12 mouse cellular contexts compared by ENCODE assay signal in the genomic region with DNA sequence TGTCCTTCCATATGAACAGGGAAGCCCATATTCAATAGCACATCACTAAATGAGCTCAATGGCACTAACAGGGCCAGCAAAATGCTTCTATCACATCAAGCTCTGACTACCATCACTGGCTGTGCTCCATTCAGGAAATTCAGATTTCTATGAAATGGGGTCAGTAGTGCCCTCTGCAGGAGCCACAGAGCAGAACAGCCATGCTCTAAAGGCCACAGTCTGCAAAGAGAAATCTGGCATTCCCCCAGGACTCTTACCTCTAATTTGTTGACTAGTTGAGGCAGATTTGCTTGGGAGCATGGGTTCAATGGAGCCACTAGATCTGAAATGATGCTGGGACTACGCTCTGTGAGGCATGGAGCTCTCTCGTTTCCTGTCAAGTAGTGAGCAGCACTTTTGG.
DNase-seq lines count a peak whose midpoint lies in the region; ATAC-seq and TF ChIP-seq lines count a peak whose summit lies in the region.
"Had no signal": no experiment of that assay in that cellular context is flagged by ENCODE, and none has a peak within 500 bp of the region (broad histone marks: within the 10 kb centered on the region; RNA-seq: fewer than 3 reads in every experiment).

No protein-coding gene starts in this region.

- DNase-seq in cerebellum, adult 2 months = no peak
- DNase-seq in cerebellum, adult 9-10 months = no peak
- peak; percentile 2 to 12 for DNase-seq in kidney, adult 8-10 months
- DNase-seq in thymus, adult 2 months = peak; percentile 5
- no peak for DNase-seq in thymus, postnatal 10 days (ENCODE audit: low spot score in 2 of 2)
- peak; percentile 16 for DNase-seq in stomach, postnatal 0 days (ENCODE audit: low spot score)
- DNase-seq in layer of hippocampus, postnatal 25 days (ENCODE audit: extremely low spot score in 1 of 2, low spot score in 1 of 2) = no peak
- DNase-seq: cerebellum, adult 11-12 months; heart, postnatal 4 days had no signal

- no peak overlapping the region for H3K4me2 ChIP-seq in kidney, embryonic 15.5 days
- H3K4me2 ChIP-seq in stomach, postnatal 0 days (replicated peaks; ENCODE audit: low read depth) = no peak overlapping the region

- no peaks in the 10 kb centered on the region for H3K27me3 ChIP-seq in cerebellum, adult 2 months (ENCODE audit: control insufficient read depth, insufficient read depth, low read length)
- H3K27me3 ChIP-seq in kidney, embryonic 15.5 days = no peaks in the 10 kb centered on the region
- no peaks in the 10 kb centered on the region for H3K27me3 ChIP-seq in thymus, adult 2 months (ENCODE audit: control insufficient read depth, insufficient read depth, low read length)
- no peaks in the 10 kb centered on the region for H3K27me3 ChIP-seq in stomach, postnatal 0 days (ENCODE audit: control insufficient read depth, insufficient read depth, low read length)

- no peak for TF ChIP-seq POLR2A in cerebellum, adult 2 months (IDR thresholded peaks at IDR 0.05; ENCODE audit: borderline replicate concordance, insufficient read depth, low read length)
- no peak for TF ChIP-seq POLR2A in thymus, adult 2 months (IDR thresholded peaks at IDR 0.05; ENCODE audit: control insufficient read depth, extremely low read depth, insufficient read depth, low read length, poor library complexity)

- 96% methylated on average over 2 of the region's 2 CpGs for WGBS in cerebellum, adult 2 months
- whole genome bisulfite sequencing in kidney, embryonic 15.5 days = 72% methylated on average over 2 of the region's 2 CpGs
- WGBS in thymus, adult 2 months = 76% methylated on average over 2 of the region's 2 CpGs
- WGBS in stomach, postnatal 0 days = 83% methylated on average over 2 of the region's 2 CpGs

- H3K9me3 ChIP-seq in kidney, embryonic 15.5 days (replicated peaks) = no peaks in the 10 kb centered on the region
- H3K9me3 ChIP-seq in stomach, postnatal 0 days (ENCODE audit: control insufficient read depth, low read length) = no peaks in the 10 kb centered on the region

- no peak overlapping the region for H3K9ac ChIP-seq in kidney, embryonic 15.5 days
- H3K9ac ChIP-seq in stomach, postnatal 0 days (ENCODE audit: low read length) = no peak overlapping the region

- no peaks in the 10 kb centered on the region for H3K36me3 ChIP-seq in kidney, embryonic 15.5 days
- H3K36me3 ChIP-seq in thymus, adult 2 months (ENCODE audit: control insufficient read depth, insufficient read depth, low read length) = no peaks in the 10 kb centered on the region
- H3K36me3 ChIP-seq in stomach, postnatal 0 days (ENCODE audit: control insufficient read depth, insufficient read depth, low read length) = no peaks in the 10 kb centered on the region

- peaks cover 7% of the 10 kb centered on the region for H3K4me1 ChIP-seq in cerebellum, adult 2 months (ENCODE audit: control insufficient read depth, insufficient read depth, low read length)
- no peaks in the 10 kb centered on the region for H3K4me1 ChIP-seq in kidney, embryonic 15.5 days
- H3K4me1 ChIP-seq in thymus, adult 2 months (replicated peaks; ENCODE audit: control insufficient read depth, insufficient read depth, low read length) = no peaks in the 10 kb centered on the region
- no peaks in the 10 kb centered on the region for H3K4me1 ChIP-seq in stomach, postnatal 0 days (replicated peaks; ENCODE audit: control insufficient read depth, insufficient read depth)

- TF ChIP-seq CTCF in cerebellum, adult 2 months (IDR thresholded peaks at IDR 0.05; ENCODE audit: borderline replicate concordance, insufficient read depth, low read depth, low read length) = peak; percentile 19; the same call in 1 of the 2 replicates
- no peak for TF ChIP-seq CTCF in thymus, adult 2 months (IDR thresholded peaks at IDR 0.05; ENCODE audit: borderline replicate concordance, control insufficient read depth, extremely low read depth, insufficient read depth, low read length, poor library complexity)
- TF ChIP-seq CTCF in stomach, postnatal 0 days (IDR thresholded peaks at IDR 0.05; ENCODE audit: low read depth) = peak; percentile 56

- H3K4me3 ChIP-seq in cerebellum, adult 2 months (replicated peaks; ENCODE audit: insufficient read depth, low read depth, low read length) = no peak overlapping the region
- no peak overlapping the region for H3K4me3 ChIP-seq in kidney, embryonic 15.5 days (replicated peaks)
- H3K4me3 ChIP-seq in thymus, adult 2 months (ENCODE audit: control insufficient read depth, insufficient read depth, low read length) = no peak overlapping the region
- no peak overlapping the region for H3K4me3 ChIP-seq in stomach, postnatal 0 days (ENCODE audit: low read depth, low read length)

- TF ChIP-seq EP300 in stomach, postnatal 0 days (optimal IDR thresholded peaks at IDR 0.05) = no peak

- no peak for ATAC-seq in kidney, embryonic 15.5 days (replicated peaks; ENCODE audit: low FRiP score)
- ATAC-seq in stomach, postnatal 0 days (ENCODE audit: low FRiP score, low TSS enrichment) = no peak
- ATAC-seq: activated CD4-positive, CD25-positive, alpha-beta regulatory T cell, adult 4 months had no signal

- no peak overlapping the region for H3K27ac ChIP-seq in cerebellum, adult 2 months (ENCODE audit: insufficient read depth, low read length)
- no peak overlapping the region for H3K27ac ChIP-seq in kidney, embryonic 15.5 days
- H3K27ac ChIP-seq in thymus, adult 2 months (ENCODE audit: control insufficient read depth, insufficient read depth, low read length) = no peak overlapping the region
- no peak overlapping the region for H3K27ac ChIP-seq in stomach, postnatal 0 days (replicated peaks)
- H3K27ac ChIP-seq: macrophage had no signal

Comparison
In these comparisons a context has a peak if more than half of its experiments do, and no peak if none do; other contexts are left out.
1. DNase-seq: peak in kidney, adult 8-10 months (2 of 2), thymus, adult 2 months (single experiment) and stomach, postnatal 0 days (single experiment); none in cerebellum, adult 2 months (0 of 2), cerebellum, adult 9-10 months (single experiment), thymus, postnatal 10 days (0 of 2) and layer of hippocampus, postnatal 25 days (0 of 2).